Mouse (Mus musculus) midbrain, embryonic 14.5 days (tissue): ENCODE data around the gene Olfml2b. TPM values are rescaled to one million over a fixed set of nuclear protein-coding genes. Genes with fewer than 3 reads are reported as not detected.

Experiments used
- ATAC-seq: fragments of 200-750 bp; cut with Nextera tagmentation; 2 replicates; pipeline ENCODE4 v1.8.0; 2017; ENCODE audit warnings: moderate number of reproducible peaks, moderate library complexity; ENCODE audit not compliant: low FRiP score, low TSS enrichment
- DNase-seq: peaks from one replicate; pipeline ENCODE4 v3.0.0-alpha.2; 2015
- H3K27ac ChIP-seq: fragments of 300-500 bp; sonication (generic); replicated peaks from 2 replicates; pipeline ENCODE4 v1.5.1; 2014; ENCODE audit warnings: mild to moderate bottlenecking, low read depth, low read length, moderate library complexity
- H3K27me3 ChIP-seq: fragments of 300-500 bp; sonication (generic); 2 replicates; pipeline ENCODE4 v1.6.1; 2014; ENCODE audit warnings: low read length, control low read depth, mixed read lengths; ENCODE audit not compliant: control insufficient read depth, insufficient read depth
- H3K36me3 ChIP-seq: fragments of 300-500 bp; sonication (generic); 2 replicates; pipeline ENCODE4 v1.6.1; 2014; ENCODE audit warnings: low read length, control low read depth; ENCODE audit not compliant: control insufficient read depth, insufficient read depth
- H3K4me1 ChIP-seq: fragments of 300-500 bp; sonication (generic); 2 replicates; pipeline ENCODE4 v1.6.1; 2014; ENCODE audit warnings: mild to moderate bottlenecking, antibody characterized with exemption, low read length, control low read depth; ENCODE audit not compliant: control insufficient read depth, insufficient read depth
- H3K4me2 ChIP-seq: fragments of 300-500 bp; sonication (generic); 2 replicates; pipeline ENCODE4 v1.6.1; 2014; ENCODE audit warnings: mild to moderate bottlenecking, low read length, moderate library complexity
- H3K4me3 ChIP-seq: fragments of 300-500 bp; sonication (generic); replicated peaks from 2 replicates; pipeline ENCODE4 v1.5.1; 2014; ENCODE audit warnings: low read depth, low read length
- H3K9ac ChIP-seq: fragments of 300-500 bp; sonication (generic); replicated peaks from 2 replicates; pipeline ENCODE4 v1.6.1; 2014; ENCODE audit warnings: mild to moderate bottlenecking, low read length, moderate library complexity
- H3K9me3 ChIP-seq: fragments of 300-500 bp; sonication (generic); 2 replicates; pipeline ENCODE4 v1.6.1; 2016; ENCODE audit warnings: low read length, control low read depth, mixed read lengths; ENCODE audit not compliant: control insufficient read depth
- WGBS: fragments of 180-500 bp; shearing (Covaris S2); extraction: QIAGEN DNeasy Blood & Tissue Kit; methylation state at CpG from one replicate; pipeline ENCODE4 v1.1.7; 2014; 5-methylcytosine and 5-hydroxymethylcytosine counted together
- polyA plus RNA-seq: library from polyadenylated mRNA; unstranded; fragments of >200 nt; fragmentation: Nextera tagmentation; extraction: Ambion mirVana; gene quantifications from 2 replicates; pipeline ENCODE4 v1.2.1, GENCODE M21; 2014

The Olfml2b gene
- polyA plus RNA-seq, 1 experiment from 2014 or later = 3.7 TPM

DNA sequence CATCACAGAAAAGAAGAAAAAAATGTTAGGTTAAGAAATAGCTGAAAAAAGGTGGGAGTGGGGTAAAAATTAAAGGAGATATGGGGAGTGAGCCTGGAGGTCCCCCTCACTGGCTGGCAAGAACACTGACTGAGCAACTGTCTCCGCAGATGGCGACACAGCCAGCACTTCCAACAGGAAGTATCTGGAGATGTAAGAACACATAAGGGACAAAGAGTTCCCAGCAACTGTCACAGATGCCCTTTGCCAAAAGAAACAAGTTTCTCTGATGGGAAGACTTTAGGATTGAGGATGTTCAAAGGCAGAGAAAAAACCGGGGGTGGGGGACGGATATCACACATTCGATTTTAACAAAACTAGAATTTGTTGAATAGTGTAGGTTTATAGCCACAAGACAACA, 77.2 kb downstream of the Olfml2b start:
- no peaks in the 10 kb centered on the region for H3K27me3 ChIP-seq
- H3K27ac ChIP-seq = no peak overlapping the region
- no peak for ATAC-seq
- H3K36me3 ChIP-seq = no peaks in the 10 kb centered on the region
- DNase-seq = no peak
- no peak overlapping the region for H3K4me2 ChIP-seq
- no peak overlapping the region for H3K9ac ChIP-seq
- H3K4me3 ChIP-seq = no peak overlapping the region
- 90% methylated on average over 5 of the region's 5 CpGs for whole genome bisulfite sequencing
- no peaks in the 10 kb centered on the region for H3K9me3 ChIP-seq
- no peaks in the 10 kb centered on the region for H3K4me1 ChIP-seq

- DNase-seq = peak; percentile 1
- H3K27ac ChIP-seq = no peak overlapping the region
- 66% methylated on average over 6 of the region's 6 CpGs for WGBS
Observed at GRCm38 (mm10) chr1:170728524-170728923, 84.2 kb downstream of the Olfml2b start.

GRCm38 (mm10) chr1:170729267-170729962, 85.1 kb downstream of the Olfml2b start:
- no peaks in the 10 kb centered on the region for H3K4me1 ChIP-seq
- DNase-seq = no peak
- no peak overlapping the region for H3K4me3 ChIP-seq
- no peaks in the 10 kb centered on the region for H3K36me3 ChIP-seq
- WGBS = 89% methylated on average over 8 of the region's 8 CpGs
- no peak for ATAC-seq
- H3K27me3 ChIP-seq = no peaks in the 10 kb centered on the region
- H3K4me2 ChIP-seq = no peak overlapping the region
- H3K9ac ChIP-seq = no peak overlapping the region
- H3K27ac ChIP-seq = no peak overlapping the region
- no peaks in the 10 kb centered on the region for H3K9me3 ChIP-seq

More at GRCm38 (mm10) chr1:170728524-170728923, 84.2 kb downstream of the Olfml2b start:
- Histone ChIP-seq H3K36me3 (no peaks in the 10 kb centered on the region), H3K4me1 (no peaks in the 10 kb centered on the region), H3K27me3 (no peaks in the 10 kb centered on the region), H3K9me3 (no peaks in the 10 kb centered on the region), H3K4me2 (no peak overlapping the region), H3K4me3 (no peak overlapping the region), H3K9ac (no peak overlapping the region)
- no peak for ATAC-seq

DNA sequence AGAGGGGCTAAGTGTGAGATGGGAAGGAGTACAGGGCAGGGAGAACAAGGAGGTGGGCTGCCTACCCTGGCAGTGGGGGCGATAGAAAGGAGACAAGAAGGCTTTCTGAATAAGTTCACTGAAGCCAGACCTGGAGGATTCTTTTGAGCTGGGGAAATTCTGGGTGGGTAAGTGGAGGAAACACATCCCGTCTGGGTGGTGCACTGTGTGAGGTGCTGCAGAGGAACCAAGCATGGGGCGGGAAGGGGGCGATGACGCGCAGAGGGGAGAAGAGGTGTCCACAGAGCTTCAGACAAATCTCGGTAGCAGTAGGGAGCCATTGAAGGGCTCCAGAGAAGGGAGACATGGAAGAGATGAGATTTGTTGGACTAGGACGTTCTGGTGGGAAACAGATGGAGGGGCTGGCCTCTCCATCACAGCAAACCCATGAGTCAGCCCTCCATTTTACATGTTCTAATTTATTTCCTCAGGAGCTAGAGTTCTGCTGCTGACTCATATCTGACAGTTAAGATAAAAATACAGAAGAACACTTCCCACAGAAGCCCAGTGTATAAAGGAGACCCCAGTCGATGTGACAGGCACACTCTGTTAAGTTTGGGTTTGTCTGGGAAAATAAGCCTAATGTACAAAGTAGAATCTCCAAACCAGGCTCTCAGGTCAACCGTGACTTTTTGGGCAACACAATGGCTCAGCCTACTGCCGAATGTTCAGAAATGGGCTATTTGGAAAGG, 87.7 kb downstream of the Olfml2b start:
- Histone ChIP-seq H3K4me3 (no peak overlapping the region), H3K4me2 (no peak overlapping the region), H3K9me3 (no peaks in the 10 kb centered on the region), H3K4me1 (no peaks in the 10 kb centered on the region), H3K27ac (no peak overlapping the region), H3K27me3 (no peaks in the 10 kb centered on the region), H3K9ac (no peak overlapping the region), H3K36me3 (no peaks in the 10 kb centered on the region)
- DNase-seq (no peak), ATAC-seq (no peak)
- 88% methylated on average over 11 of the region's 11 CpGs for WGBS

Other genes with a start within 250 kb of the Olfml2b start
- 13.0 and 16.9 TPM in 2 replicates for gene Nos1ap, start 54.7 kb upstream of the Olfml2b start, polyA plus RNA-seq
- gene Atf6, start 223.2 kb downstream of the Olfml2b start, polyA plus RNA-seq = 7.8 and 12.0 TPM in 2 replicates
- 0.90 and 0.95 TPM in 2 replicates for gene Gm26620, start 240.5 kb downstream of the Olfml2b start, polyA plus RNA-seq
- 40.9 and 44.0 TPM in 2 replicates for gene Dusp12, start 241.0 kb downstream of the Olfml2b start, polyA plus RNA-seq